Mouse (Mus musculus): ENCODE data around the gene Siae.

- TF ChIP-seq CTCF (IDR thresholded peaks at IDR 0.05; ENCODE audit: control insufficient read depth, insufficient read depth, low read length) (peak; percentile 38; the same call in 1 of the 2 replicates), POLR2A (IDR thresholded peaks at IDR 0.05; ENCODE audit: borderline replicate concordance, control insufficient read depth, low read depth, low read length) (no peak)
Observed at GRCm38 (mm10) chr9:37689970-37690686, 134.6 kb downstream of the Siae start.

Measured in bone marrow, adult 2 months (tissue).